Mouse (Mus musculus) left cerebral cortex, adult 11 months (tissue): ENCODE results near the gene Dynll2.
"Not testable (repeated sequence)": the region's sequence is repeated elsewhere in the genome, so short reads cannot be mapped to it uniquely, and the experiment has no call there.

Experiments used
- DNase-seq: peaks from one replicate; pipeline ENCODE4 v3.0.0; 2022; ENCODE audit warnings: low spot score

The Dynll2 gene

DNA sequence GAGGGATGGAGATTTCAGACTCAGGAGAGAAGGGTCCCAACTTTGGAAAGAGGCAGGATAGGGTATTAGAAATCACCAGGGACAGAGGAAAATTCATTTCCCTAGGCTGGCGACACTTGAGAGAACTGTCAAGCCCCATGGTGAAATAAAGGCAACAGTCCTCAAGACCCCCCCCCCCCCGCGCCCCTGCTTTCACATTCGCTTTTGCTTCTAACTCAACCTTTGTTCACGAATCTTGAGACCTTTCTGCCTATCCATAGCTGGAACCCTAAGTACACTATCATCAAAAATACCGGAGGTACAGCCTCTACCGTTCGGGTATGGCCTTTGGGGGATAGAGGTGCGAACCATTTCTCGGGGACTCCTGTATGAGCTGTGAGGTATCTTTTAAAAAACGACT is 528 bp upstream of the Dynll2 start:
- no peak for DNase-seq

DNA sequence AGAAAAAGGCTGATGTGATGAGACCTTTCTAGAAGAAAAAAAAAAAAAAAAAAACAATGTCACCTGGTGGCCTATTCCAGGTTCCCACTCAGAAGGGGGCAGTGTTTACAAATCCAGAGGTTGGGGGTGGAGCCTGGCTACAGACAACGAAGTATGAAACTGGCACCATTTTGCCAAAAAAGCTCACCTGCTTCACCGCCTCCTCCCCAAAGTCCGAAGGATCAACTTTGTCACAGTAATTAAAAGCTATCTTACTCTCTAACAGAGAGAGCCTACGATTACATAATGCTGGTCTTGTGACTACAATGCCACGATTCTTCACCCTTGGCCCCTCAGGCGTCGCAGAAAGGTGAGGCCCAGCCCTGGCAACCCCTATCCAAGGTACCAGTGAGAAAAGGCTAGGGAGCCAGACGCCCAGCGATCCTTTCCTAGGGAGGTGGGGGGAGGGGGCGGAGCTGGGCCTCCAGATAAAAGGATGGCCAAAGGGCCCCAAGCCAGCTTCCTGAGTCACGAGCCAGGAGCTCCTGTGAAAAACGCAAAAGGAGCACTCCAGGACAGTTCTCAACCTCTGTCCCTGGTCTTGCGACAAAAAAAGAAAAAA is 1.1 kb downstream of the Dynll2 start:
- DNase-seq = peak; percentile 34

DNA sequence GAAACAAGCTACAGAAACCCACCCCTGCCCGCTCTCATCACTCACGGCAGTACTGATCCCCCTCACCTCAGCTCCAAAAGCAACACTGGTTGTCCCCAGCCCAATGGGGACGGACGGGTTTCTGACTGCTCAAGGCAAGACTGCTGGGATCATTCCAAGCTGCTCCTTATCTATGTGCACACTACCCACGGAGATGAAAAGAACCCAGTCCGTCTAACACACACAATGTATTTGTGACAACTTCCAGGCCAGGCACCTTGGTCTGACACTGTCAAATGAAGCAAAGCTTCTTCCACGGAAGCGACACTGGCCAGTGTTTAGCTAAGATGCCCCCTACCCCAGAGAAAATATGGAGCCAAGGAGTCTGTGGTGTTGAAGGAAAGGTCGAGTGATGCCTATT is 1.7 kb downstream of the Dynll2 start:
- DNase-seq = no peak

DNA sequence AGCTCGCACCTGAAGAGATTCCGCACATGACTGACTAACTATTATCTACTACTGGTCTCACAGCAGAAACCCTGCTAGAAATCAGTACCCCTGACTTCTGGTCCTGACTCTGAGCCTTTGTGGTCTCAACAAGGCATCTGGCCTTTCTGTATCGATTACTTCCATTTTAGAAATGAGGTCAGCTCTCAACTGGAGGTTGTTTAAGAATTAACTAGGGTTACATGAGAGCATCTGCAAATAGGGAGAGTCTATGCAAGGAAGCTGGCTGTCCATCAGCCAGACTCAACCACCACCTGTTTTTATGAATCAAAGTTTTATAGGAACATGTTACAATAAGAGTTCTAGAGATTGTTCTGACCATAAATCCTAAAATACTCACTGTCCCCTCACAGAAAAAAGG is 2.8 kb downstream of the Dynll2 start:
- no peak for DNase-seq

DNA sequence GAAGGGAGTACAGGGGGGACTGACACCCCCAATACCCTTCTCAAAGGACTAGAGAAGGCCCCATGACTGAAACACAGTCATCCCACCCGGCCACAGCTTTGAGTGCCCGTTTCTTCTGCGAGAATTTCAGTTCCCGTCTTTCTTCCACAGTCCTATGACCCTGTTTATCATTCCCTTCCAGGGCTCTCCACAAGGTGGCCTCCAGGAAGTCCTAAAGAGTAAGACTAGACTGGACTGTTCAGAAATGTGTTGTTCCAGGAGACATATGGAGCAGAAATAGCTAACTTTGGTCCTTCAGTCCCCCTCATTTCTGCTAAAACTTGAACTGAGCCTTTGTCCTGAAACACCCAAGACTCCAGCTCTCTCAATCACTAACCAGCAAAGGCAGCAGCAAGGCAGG is 8.4 kb downstream of the Dynll2 start:
- DNase-seq = no peak

DNA sequence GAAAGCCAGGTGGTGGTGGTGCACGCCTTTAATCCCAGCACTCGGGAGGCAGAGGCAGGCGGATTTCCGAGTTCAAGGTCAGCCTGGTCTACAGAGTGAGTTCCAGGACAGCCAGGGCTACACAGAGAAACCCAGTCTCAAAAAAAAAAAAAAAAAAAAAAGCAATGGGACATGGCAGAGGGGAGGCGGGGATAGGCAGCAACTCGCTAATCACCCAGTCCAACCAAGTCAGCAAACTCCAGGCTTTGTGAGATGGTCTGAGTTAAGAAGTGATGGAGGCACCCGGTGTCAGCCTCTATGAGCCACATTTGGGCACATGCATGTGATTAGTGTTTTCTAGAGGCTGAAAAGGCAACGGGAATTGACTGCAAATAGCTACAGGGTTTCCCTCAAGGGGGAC is 10.3 kb downstream of the Dynll2 start:
- not testable (repeated sequence) for DNase-seq

DNA sequence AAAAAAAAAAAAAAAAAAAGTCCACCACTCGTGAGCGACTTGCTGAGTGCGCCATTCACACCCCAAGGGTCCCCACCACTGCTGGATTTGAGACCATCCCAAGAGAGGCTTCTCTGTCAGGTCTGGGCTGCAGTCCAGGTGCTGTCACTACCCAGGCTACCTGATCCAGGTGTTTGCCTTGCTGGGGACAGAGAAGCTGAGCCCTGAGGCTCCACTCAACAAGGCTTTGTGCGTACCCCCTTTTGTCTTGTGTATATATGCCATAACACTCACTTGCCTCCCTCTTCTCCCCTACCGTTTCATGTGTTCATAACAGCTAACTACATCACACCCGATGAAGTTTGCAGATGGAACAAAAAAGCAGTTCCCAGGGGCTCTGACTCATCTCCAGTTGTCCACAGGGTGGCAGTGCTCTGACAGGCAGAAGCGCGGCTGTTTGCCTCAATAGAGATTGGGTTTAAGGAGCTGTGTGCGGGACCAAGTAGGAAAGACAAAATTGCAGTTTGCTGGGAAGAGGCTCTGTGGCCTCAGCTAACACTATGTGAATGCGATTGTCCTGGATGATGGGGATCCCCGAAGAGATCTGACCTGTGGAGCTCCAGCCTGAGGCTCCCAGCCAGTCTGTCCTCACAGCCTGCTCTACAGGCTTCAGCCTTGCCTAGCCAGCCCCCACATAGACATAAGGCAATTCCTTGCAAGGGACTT is 12.7 kb downstream of the Dynll2 start:
- DNase-seq = peak; percentile 73

DNA sequence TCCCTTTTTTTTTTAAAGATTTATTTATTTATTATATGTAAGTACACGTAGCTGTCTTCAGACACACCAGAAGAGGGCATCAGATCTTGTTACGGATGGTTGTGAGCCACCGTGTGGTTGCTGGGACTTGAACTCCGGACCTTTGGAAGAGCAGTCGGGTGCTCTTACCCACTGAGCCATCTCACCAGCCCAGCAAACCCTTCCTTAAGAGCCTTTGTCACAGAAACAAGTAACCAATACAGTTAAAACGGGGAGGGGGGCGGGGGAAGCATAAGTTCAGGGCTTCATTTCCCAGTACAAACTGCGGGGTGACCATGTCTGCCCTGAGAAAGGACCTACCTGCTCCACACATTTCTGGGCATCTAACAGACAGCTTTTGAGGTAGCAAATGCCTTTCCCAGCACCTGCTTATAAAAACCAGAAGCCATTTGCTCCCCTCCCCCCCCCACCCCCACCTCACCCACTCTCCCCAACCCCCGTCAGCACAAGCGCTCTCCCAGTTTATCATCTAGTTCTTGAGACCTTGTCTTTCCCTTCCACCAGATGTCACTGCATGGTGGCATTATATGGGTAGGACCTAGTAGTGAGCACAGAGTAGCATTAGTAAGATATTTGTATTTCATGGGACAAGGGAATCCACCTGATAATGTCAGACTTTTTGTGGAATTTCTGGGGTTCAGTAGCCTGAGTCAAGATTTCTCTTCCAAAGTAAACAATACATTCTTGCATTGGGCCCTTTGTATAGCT is 13.6 kb downstream of the Dynll2 start:
- DNase-seq = no peak

DNA sequence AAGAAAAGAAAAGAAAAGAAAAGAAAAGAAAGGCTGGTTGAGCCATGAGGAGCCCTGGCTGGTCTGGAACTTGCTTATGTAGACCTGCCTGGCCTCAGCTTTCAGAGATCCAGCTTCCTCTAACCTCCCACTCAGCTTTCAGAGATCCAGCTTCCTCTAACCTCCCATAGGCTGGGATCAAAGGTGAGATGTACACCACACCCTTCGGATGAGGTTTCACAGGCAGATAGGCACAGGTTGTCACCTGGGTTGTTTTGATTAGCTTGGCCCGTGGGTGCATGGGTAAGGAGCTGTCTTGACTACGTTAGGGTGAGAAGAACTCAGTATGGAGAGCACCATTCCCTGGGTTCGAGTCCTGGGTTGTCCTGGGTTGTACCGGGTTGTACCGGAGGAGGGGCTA is 14.5 kb downstream of the Dynll2 start:
- no peak for DNase-seq

DNA sequence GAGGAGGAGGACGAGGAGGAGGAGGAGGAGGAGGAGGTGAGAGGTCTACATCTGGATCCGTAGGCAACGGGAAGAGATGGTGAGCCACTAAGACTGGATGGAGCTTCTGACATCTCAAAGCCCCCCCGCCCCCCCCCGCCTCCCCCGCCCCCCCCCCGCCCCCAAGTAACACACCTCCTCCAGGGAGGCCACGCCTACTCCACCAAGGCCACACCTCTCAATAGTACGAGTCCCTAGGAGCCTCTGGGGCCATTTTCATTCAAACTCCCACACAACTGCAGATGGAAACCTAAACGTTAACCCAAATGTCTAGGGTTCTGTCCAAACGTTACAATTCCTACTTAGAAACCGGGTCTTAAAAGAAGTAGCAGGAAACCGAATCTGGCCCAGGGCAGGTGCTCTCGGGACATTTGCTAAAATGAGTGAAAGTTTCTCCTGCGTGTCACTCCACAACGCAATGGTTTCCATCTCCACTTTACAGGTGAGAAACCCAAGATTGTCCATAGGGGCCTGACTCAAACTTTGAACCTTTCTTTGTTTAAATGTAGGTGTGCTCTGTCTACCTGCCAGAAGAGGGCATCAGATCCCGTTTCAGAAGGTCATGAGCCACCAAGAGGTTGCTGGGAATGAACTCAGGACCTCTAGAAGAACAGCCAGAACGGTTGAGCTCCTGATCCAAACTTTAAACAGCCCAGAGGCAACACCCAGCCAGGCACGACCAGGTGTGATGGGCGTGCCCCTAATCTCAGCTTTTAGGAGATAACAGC is 18.8 kb downstream of the Dynll2 start:
- DNase-seq = no peak

DNA sequence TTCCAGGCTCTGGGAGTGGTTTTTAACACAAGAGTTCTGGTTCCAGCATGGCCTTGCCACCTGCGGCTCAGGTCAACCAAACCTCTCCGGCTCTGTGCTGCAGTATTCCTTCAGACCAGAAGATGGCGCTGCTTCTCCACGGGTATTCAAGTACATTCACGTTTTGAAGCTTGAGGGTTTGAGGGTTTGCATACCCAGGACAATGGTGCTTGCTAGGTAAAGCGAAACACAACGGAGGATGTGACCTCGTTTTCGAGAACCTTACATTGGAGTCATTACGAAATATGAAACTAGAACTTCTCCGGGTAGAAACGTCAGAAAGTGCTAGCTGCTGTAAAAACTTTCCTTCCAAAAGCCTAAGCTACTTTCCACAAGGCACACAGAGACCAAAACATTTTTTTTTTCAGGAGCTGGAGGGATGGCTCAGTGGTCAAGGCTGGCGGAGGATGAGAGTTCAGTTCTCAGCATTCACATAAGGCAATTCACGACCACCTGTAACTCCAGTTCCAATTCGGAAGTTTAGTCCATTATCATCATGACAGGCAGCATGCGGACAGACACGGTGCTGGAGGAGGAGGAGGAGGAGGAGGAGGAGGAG is 19.5 kb downstream of the Dynll2 start:
- DNase-seq = peak; percentile 68

DNA sequence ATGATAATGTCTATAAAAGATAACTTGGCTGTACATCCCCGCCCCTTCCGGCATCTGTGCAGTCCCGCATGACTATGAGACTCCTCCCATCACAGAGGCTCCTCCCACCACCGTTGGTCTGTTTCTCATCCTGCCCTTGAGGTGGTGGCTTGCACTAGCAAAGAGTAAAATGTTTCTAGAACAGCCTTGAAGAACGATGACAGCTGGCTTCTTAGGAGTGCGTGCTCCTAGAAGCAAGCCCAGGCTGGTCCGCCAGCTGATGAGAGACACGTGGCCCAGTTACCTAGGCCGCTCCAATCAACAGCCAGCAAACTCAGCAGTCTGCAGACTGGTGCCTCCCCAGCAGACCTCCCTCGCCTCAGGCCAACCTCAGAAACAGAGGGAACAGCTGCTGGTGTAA is 21.1 kb downstream of the Dynll2 start:
- no peak for DNase-seq

DNA sequence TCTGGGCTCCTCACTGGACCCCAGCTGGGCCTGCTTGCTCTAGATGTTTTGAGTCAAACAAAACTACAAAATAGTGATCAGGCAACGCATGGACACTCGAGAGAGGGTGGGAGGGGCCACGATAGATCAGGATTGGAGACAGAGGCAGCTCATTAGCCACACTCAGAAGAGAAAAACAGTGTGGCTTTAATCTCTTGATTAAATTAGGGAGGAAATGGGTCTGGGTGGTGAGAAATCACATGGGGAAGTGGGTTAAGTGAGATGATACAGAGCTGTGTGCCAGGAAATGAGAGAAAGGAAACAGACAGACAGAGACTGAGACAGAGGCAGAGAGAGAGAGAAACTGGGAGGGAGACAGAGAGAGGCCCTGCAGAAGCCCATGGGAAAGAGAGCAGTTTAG is 22.0 kb downstream of the Dynll2 start:
- no peak for DNase-seq

DNA sequence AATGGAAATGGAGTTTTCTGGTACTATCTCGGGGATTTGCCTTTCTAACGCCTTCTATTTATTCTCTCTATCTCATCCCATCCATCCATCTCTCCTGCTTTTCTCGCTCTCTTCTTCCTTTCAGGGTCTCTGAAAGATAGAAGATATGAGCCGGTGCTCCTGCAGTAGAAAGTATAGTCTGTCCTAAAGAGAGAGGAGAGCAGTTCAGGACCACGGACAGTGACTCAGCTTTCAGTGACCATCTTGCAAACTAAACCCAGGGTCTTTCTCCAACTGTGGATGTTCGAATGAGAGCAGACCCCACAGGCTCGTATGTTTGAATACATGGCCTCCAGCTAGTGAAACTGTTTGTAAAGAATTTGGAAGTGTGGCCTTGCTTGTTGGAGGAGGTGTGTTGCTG is 30.3 kb downstream of the Dynll2 start:
- DNase-seq = no peak

DNA sequence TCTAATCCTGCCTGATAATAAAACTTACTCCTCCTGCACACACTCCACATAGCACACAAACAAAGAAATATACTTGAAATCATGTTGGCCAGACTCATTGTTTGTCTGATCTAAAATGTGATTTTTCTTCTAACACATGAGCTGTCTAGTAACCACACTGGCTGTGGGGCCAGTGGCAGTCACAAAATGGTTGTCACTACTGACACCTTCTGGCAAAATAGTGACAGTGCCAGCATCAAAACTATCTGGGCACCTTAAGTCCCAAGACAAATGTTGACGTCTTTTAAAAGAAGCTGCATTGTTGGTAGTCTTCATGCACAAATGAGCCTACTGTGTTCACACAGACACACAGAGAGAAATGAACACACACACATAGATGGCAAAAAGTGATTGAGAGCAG is 32.2 kb downstream of the Dynll2 start:
- DNase-seq = no peak

DNA sequence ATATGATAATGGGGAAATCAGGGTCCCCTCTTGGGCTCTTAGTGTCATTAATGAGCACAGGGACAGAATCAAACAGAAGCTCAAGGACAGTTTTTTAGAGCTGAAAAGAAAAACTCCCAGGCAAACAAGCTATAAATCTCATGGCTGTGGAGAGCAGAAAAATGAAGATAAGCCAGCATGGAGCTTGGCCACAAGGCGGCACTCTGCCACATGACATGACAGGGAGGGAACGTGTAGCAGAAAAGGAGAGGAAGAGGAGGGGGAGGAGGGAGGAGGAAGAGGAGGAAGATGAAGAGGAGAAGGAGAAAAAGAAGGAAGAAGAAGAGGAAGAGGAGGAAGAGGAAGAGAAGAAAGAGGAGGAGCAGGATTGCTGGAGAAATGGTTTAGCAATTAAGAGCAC is 37.3 kb downstream of the Dynll2 start:
- DNase-seq = no peak

DNA sequence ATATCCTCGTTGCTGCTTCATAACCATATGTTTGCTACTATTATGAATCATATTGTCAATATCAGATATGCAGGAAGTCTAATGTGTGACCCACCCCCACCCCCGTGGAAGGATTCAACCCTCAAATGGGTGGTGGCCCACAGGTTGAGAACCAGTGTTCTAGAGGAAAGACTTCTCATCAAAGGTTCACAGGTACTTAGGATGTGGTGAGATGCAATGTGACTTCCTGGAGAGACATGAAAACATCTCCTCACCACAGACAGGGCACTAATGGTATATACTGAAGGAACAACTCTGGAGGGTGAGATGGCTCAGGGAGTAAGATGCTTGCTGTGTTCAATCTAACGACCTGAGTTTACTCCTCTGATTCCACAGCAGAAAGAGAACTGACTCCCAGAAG is 51.9 kb downstream of the Dynll2 start:
- DNase-seq = no peak

DNA sequence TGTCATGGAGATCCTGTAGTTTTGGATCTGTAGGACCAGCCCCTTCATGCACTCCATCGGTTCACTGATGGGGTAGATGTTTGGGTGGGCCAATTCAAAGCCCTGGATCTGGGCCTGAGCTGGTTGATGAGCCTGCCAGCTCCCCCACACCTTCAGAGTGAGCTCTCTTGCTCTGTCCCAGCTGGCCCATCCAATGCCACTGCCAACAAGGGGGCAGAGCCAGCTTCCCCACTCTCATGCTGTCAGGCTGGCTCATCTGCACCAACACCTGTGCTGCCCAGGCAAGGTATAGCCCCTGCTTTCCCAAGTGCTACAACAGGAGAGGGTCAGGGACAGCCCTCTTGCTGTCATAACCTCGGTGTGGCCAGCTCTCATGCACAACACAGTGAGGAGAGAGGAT is 53.6 kb downstream of the Dynll2 start:
- no peak for DNase-seq

DNA sequence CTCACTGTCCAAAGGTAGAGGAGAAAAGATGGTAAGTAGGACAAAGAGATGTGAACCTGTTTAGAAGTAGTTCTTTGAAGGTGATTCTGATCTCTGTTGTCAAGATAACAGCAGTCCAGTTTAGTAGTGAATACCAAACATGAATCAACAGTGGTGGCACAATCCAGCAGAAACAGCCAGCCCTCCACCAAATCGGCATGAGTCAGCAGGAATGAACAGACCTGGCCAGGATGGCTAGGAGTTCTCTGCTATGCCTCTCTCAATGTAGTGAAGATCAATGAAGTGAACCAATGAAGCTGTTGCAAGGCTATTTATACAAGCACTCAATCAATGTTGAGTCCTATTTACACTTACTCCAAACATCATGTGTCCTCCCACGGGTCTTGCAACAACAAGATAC is 57.0 kb downstream of the Dynll2 start:
- DNase-seq = no peak
